Mouse (Mus musculus) MEL (cell line): ENCODE measurements at regions not wholly inside any gene's neighbourhood (a gene's known extent, or its start where the extent isn't known, plus 50 kb on each side); places are given as distances from the start of the nearest gene placed in this dataset.

Experiments used
- DNase-seq: peaks from one replicate; pipeline ENCODE4 v3.0.0; 2011; ENCODE audit warnings: low read depth, low spot score
- H3K27ac ChIP-seq: 2 replicates; pipeline ENCODE4 v1.5.1; 2012; ENCODE audit warnings: low read depth, mild to moderate bottlenecking, control low read depth, low read length, moderate library complexity; ENCODE audit not compliant: control insufficient read depth
- H3K27me3 ChIP-seq, 2 experiments: fragments of 150-350 bp in 1 of 2; sonication (generic) in 1 of 2; 2 replicates each; pipeline ENCODE4 v1.6.1; 2012; ENCODE audit warnings: low read length in 2 of 2, mild to moderate bottlenecking in 2 of 2, improper control_type of control experiment in 1 of 2, moderate library complexity in 1 of 2; ENCODE audit not compliant: insufficient read depth in 2 of 2, control insufficient read depth in 1 of 2
- H3K36me3 ChIP-seq, 2 experiments: 2 replicates each; pipeline ENCODE4 v1.6.1; 2012 to 2014; ENCODE audit warnings: low read length in 2 of 2, improper control_type of control experiment in 1 of 2, inconsistent platforms in 1 of 2, mild to moderate bottlenecking in 1 of 2; ENCODE audit not compliant: insufficient read depth in 2 of 2, control insufficient read depth in 1 of 2
- H3K4me1 ChIP-seq, 2 experiments: fragments of 150-350 bp in 1 of 2; sonication (generic) in 1 of 2; 2 replicates each; pipeline ENCODE4 v1.6.1; 2012; ENCODE audit warnings: low read length in 2 of 2, improper control_type of control experiment in 1 of 2, mild to moderate bottlenecking in 1 of 2; ENCODE audit not compliant: insufficient read depth in 2 of 2, control insufficient read depth in 1 of 2
- H3K4me3 ChIP-seq, 2 experiments: fragments of 150-350 bp in 1 of 2; sonication (generic) in 1 of 2; 2 replicates each; pipeline ENCODE4 v1.5.1; 2012; ENCODE audit warnings: low read depth in 2 of 2, low read length in 2 of 2, mild to moderate bottlenecking in 2 of 2, moderate library complexity in 2 of 2, control low read depth in 1 of 2, improper control_type of control experiment in 1 of 2; ENCODE audit not compliant: control insufficient read depth in 1 of 2, insufficient read depth in 1 of 2
- H3K79me2 ChIP-seq: 2 replicates; pipeline ENCODE4 v1.6.1; 2012; ENCODE audit warnings: mild to moderate bottlenecking, low read length, moderate library complexity; ENCODE audit not compliant: control insufficient read depth, poor library complexity, insufficient read depth
- H3K9ac ChIP-seq: 2 replicates; pipeline ENCODE4 v1.6.1; 2012; ENCODE audit warnings: low read depth, mild to moderate bottlenecking, control low read depth, low read length, moderate library complexity; ENCODE audit not compliant: control insufficient read depth, poor library complexity, severe bottlenecking
- H3K9me3 ChIP-seq: fragments of 150-350 bp; sonication (generic); replicated peaks from 2 replicates; pipeline ENCODE4 v1.6.1; 2012; ENCODE audit warnings: mild to moderate bottlenecking, low read length, improper control_type of control experiment, moderate library complexity; ENCODE audit not compliant: insufficient read depth
- E2F4 ChIP-seq: IDR thresholded peaks from 2 replicates; pipeline ENCODE4 v1.6.1; 2011; ENCODE audit warnings: low read depth, low read length, improper control_type of control experiment, borderline replicate concordance
- EP300 ChIP-seq, 2 experiments: IDR thresholded peaks; 2 replicates each; pipeline ENCODE4 v1.6.1; 2011; ENCODE audit warnings: improper control_type of control experiment in 2 of 2, low read length in 2 of 2, low read depth in 1 of 2, mild to moderate bottlenecking in 1 of 2
- GATA1 ChIP-seq: IDR thresholded peaks from 2 replicates; pipeline ENCODE4 v1.6.1; 2011; ENCODE audit warnings: low read depth, low read length, improper control_type of control experiment
- MEF2A ChIP-seq: IDR thresholded peaks from 2 replicates; pipeline ENCODE4 v1.6.1; 2014; ENCODE audit warnings: low read depth, mild to moderate bottlenecking, inconsistent platforms, low read length, improper control_type of control experiment; ENCODE audit not compliant: poor library complexity, insufficient replicate concordance, severe bottlenecking; ENCODE audit errors: extremely low read depth
- NRF1 ChIP-seq: IDR thresholded peaks from 2 replicates; pipeline ENCODE4 v1.6.1; 2014; ENCODE audit warnings: low read depth, mild to moderate bottlenecking, inconsistent platforms, low read length, improper control_type of control experiment, moderate library complexity; ENCODE audit not compliant: poor library complexity, insufficient read depth, severe bottlenecking
- POLR2AphosphoS5 ChIP-seq: IDR thresholded peaks from 2 replicates; pipeline ENCODE4 v1.6.1; 2012; ENCODE audit warnings: low read depth, borderline replicate concordance, mild to moderate bottlenecking, inconsistent platforms, low read length, moderate library complexity, mixed read lengths
- TAL1 ChIP-seq: IDR thresholded peaks from 2 replicates; pipeline ENCODE4 v1.6.1; 2012; ENCODE audit warnings: mild to moderate bottlenecking, inconsistent platforms, low read length, moderate library complexity, mixed read lengths
- TCF12 ChIP-seq: IDR thresholded peaks from 2 replicates; pipeline ENCODE4 v1.6.1; 2014; ENCODE audit warnings: low read depth, mild to moderate bottlenecking, inconsistent platforms, low read length, improper control_type of control experiment, moderate library complexity
- USF1 ChIP-seq: IDR thresholded peaks from 2 replicates; pipeline ENCODE4 v1.6.1; 2014; ENCODE audit warnings: low read depth, mild to moderate bottlenecking, inconsistent platforms, low read length, improper control_type of control experiment, moderate library complexity

- Histone ChIP-seq H3K27ac (no peak overlapping the region), H3K4me1 (no peaks in the 10 kb centered on the region), H3K36me3 (peaks cover 0 to 3% of the 10 kb centered on the region in 2 experiments; a peak in 1 of 4 replicates), H3K9ac (no peak overlapping the region), H3K79me2 (no peaks in the 10 kb centered on the region), H3K9me3 (no peaks in the 10 kb centered on the region), H3K27me3 (no peaks in the 10 kb centered on the region), H3K4me3 (no peak overlapping the region)
- TF ChIP-seq GATA1 (peak; percentile 44; the same call in 1 of the 2 replicates), TCF12 (peak; percentile 57; the same call in 1 of the 2 replicates), POLR2AphosphoS5 (no peak), E2F4 (no peak), MEF2A (no peak), USF1 (peak; percentile 45; the same call in 1 of the 2 replicates), TAL1 (peak; percentile 21), NRF1 (no peak), EP300 (IDR thresholded peaks at IDR 0.05; ENCODE audit: low read depth in 1 of 2, low read length in 2 of 2) (peak in 1 of 2 experiments; percentile 30; a peak in 2 of 4 replicates)
- DNase-seq, result peak; percentile 60
Measured at GRCm38 (mm10) chrX:116548798-116549197, 100.1 kb downstream of the Cpxcr1 start.
